Mouse (Mus musculus) testis, adult 2 months (tissue): ENCODE results near the gene Phlpp1. TPM values are rescaled to one million over a fixed set of nuclear protein-coding genes. Genes with fewer than 3 reads are reported as not detected.
A peak's percentile ranks its signal among the peaks of the same experiment; 100 is the strongest.
"Not testable (repeated sequence)": the region's sequence is repeated elsewhere in the genome, so short reads cannot be mapped to it uniquely, and the experiment has no call there.

Source experiments
- H3K27ac ChIP-seq: fragments of 200-500 bp; 2 replicates; pipeline ENCODE4 v1.5.1; 2012; ENCODE audit warnings: low read depth, low read length; ENCODE audit not compliant: control insufficient read depth, insufficient read depth
- H3K27me3 ChIP-seq: fragments of 200-500 bp; 2 replicates; pipeline ENCODE4 v1.6.1; 2012; ENCODE audit warnings: mild to moderate bottlenecking, low read length, moderate library complexity; ENCODE audit not compliant: control insufficient read depth, insufficient read depth
- H3K36me3 ChIP-seq: fragments of 200-500 bp; 2 replicates; pipeline ENCODE4 v1.6.1; 2012; ENCODE audit warnings: mild to moderate bottlenecking, low read length; ENCODE audit not compliant: control insufficient read depth, insufficient read depth
- H3K4me1 ChIP-seq: fragments of 200-500 bp; 2 replicates; pipeline ENCODE4 v1.6.1; 2012; ENCODE audit warnings: low read length; ENCODE audit not compliant: control insufficient read depth, insufficient read depth
- H3K4me3 ChIP-seq: fragments of 200-500 bp; 2 replicates; pipeline ENCODE4 v1.5.1; 2012; ENCODE audit warnings: low read depth, mild to moderate bottlenecking, low read length, moderate library complexity, mixed read lengths; ENCODE audit not compliant: control insufficient read depth
- CTCF ChIP-seq: fragments of 200-500 bp; IDR thresholded peaks from 2 replicates; pipeline ENCODE4 v1.5.1; 2012; ENCODE audit warnings: low read depth, mild to moderate bottlenecking, inconsistent platforms, low read length, moderate library complexity; ENCODE audit not compliant: control insufficient read depth, insufficient read depth, insufficient replicate concordance
- POLR2A ChIP-seq: fragments of 200-500 bp; IDR thresholded peaks from 2 replicates; pipeline ENCODE4 v1.6.1; 2012; ENCODE audit warnings: low read depth, mild to moderate bottlenecking, inconsistent platforms, low read length, moderate library complexity; ENCODE audit not compliant: control insufficient read depth
- polyA plus RNA-seq: library from polyadenylated mRNA; depleted of rRNA; stranded (reverse); fragments of >200 nt; gene quantifications from 2 replicates; pipeline ENCODE4 v1.2.3, GENCODE M21; 2012

Phlpp1 gene
- polyA plus RNA-seq, 1 experiment = 59.6 TPM

- no peak overlapping the region for H3K27ac ChIP-seq
- H3K36me3 ChIP-seq = no peaks in the 10 kb centered on the region
- H3K27me3 ChIP-seq = no peaks in the 10 kb centered on the region
- TF ChIP-seq POLR2A (no peak), CTCF (no peak)
- no peak overlapping the region for H3K4me3 ChIP-seq
- H3K4me1 ChIP-seq = no peaks in the 10 kb centered on the region
Observed at GRCm38 (mm10) chr1:106289065-106289464, 117.5 kb downstream of the Phlpp1 start.

- Histone ChIP-seq H3K4me1 (no peaks in the 10 kb centered on the region), H3K27me3 (no peaks in the 10 kb centered on the region), H3K27ac (no peak overlapping the region), H3K36me3 (no peaks in the 10 kb centered on the region), H3K4me3 (no peak overlapping the region)
- TF ChIP-seq CTCF = no peak
- TF ChIP-seq POLR2A = no peak
Observed at GRCm38 (mm10) chr1:106289580-106289979, 118.0 kb downstream of the Phlpp1 start.

GRCm38 (mm10) chr1:106309394-106310039 lies 138.0 kb downstream of the Phlpp1 start:
- H3K4me1 ChIP-seq = no peaks in the 10 kb centered on the region

GRCm38 (mm10) chr1:106310285-106310684 lies 138.7 kb downstream of the Phlpp1 start:
- H3K4me1 ChIP-seq = no peaks in the 10 kb centered on the region
- no peak overlapping the region for H3K4me3 ChIP-seq
- no peaks in the 10 kb centered on the region for H3K27me3 ChIP-seq
- no peak overlapping the region for H3K27ac ChIP-seq
- TF ChIP-seq POLR2A (no peak), CTCF (no peak)
- no peaks in the 10 kb centered on the region for H3K36me3 ChIP-seq

More at GRCm38 (mm10) chr1:106309394-106310039, 138.0 kb downstream of the Phlpp1 start:
- Histone ChIP-seq H3K4me3 (no peak overlapping the region), H3K36me3 (no peaks in the 10 kb centered on the region), H3K27ac (no peak overlapping the region), H3K27me3 (no peaks in the 10 kb centered on the region)
- no peak for TF ChIP-seq POLR2A
- no peak for TF ChIP-seq CTCF

DNA sequence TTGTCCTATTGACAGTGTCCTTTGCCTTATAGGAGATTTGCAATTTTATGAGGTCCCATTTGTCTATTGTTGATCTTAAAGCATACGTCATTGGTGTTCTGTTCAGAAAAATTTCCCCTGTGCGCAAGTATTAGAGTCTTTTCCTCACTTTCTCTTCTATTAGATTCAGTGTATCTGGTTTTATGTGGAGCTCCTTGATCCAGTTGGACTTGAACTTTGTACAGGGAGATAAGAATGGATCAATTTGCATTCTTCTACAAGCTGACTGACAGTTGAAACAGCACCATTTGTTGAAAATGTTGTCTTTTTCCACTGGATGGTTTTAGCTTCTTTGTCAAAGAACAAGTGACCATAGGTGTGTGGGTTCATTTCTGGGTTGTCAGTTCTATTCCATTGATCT lies 140.3 kb downstream of the Phlpp1 start:
- H3K4me3 ChIP-seq, H3K4me1 ChIP-seq, H3K36me3 ChIP-seq, H3K27ac ChIP-seq, H3K27me3 ChIP-seq: not testable (repeated sequence)

DNA sequence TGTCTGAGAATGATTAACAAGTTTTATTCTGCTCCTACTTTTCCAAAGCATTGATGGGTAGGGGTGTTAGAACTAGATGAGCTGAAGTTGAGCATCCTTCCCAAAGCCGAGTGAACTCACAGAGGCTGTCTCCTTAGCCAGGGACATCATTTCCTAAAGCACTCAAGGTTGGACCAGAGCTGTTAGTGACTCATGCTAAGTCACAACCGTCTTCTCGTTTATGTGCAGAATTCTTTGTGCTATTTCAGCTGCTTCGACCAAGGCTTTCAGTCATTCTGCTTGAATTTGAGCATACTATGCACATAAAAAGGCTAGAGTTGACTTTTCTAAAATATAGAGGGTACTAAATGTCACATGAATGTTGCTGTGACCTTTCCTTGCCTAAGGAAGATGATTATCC lies 142.9 kb downstream of the Phlpp1 start:
- H3K36me3 ChIP-seq = no peaks in the 10 kb centered on the region
- no peak overlapping the region for H3K4me3 ChIP-seq
- H3K27me3 ChIP-seq = no peaks in the 10 kb centered on the region
- TF ChIP-seq CTCF = no peak
- H3K27ac ChIP-seq = no peak overlapping the region
- no peaks in the 10 kb centered on the region for H3K4me1 ChIP-seq

DNA sequence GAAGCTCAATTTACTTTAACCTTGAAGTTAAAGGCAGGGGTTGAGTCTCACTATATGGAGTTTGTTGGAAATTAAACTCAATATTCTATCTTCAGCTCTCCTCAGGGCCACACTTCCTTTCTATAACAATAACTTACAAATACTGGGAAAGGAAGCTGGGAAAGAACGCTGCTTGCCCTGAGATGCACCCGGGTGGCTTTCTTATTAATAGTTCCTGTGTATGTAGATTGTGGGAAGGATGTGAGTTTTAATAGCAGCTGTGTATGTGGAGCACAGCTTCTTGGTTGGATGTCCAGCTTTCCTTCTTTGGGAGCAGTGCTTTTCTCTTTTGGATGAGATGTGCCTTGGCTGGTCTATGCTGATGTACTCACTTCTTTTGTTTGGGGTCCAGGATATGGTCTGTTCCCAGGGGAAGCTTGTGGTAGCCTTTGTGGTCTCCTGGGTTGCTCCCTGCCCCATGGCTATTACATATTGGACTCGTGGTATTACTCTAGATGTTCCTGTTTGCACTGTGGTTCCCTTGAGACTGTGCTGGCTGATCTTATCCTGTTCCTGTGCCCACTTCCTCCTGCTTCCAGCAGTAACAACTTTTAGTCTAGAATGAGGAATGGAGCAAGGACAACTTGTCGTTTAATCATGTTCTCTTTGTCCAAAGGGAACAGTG lies 145.2 kb downstream of the Phlpp1 start:
- H3K27me3 ChIP-seq = no peaks in the 10 kb centered on the region
- peak overlapping the region; percentile 24; the same call in 1 of the 2 replicates for H3K27ac ChIP-seq
- TF ChIP-seq CTCF (no peak), POLR2A (no peak)

More for the DNA sequence above, 145.2 kb downstream of the Phlpp1 start:
- H3K36me3 ChIP-seq = no peaks in the 10 kb centered on the region
- H3K4me3 ChIP-seq = peak overlapping the region; percentile 35; the same call in 1 of the 2 replicates
- no peaks in the 10 kb centered on the region for H3K4me1 ChIP-seq
